Comparison of ENCODE assay signal across 8 mouse cellular contexts in genomic region chr4:58553631-58554358, GRCm38 (mm10). TPM values are rescaled to one million over a fixed set of nuclear protein-coding genes. Genes with fewer than 3 reads are reported as not detected.
A peak's percentile ranks its signal among the peaks of the same experiment; 100 is the strongest.
DNase-seq lines count a peak whose midpoint lies in the region; ATAC-seq lines count a peak whose summit lies in the region.

Lpar1 (minus strand) TSS chr4:58553898.

- H3K4me1 ChIP-seq in forebrain, embryonic 12.5 days: peaks cover 15% of the 10 kb centered on the region
- H3K4me1 ChIP-seq in hindbrain, embryonic 15.5 days (replicated peaks): peaks cover 12% of the 10 kb centered on the region; the same call in 1 of the 2 replicates

- peaks cover 8% of the 10 kb centered on the region; the same call in 1 of the 2 replicates for H3K27me3 ChIP-seq in forebrain, embryonic 12.5 days
- peaks cover 9% of the 10 kb centered on the region for H3K27me3 ChIP-seq in hindbrain, embryonic 15.5 days

- WGBS in forebrain, embryonic 12.5 days: 2% methylated on average over 19 of the region's 19 CpGs
- whole genome bisulfite sequencing in hindbrain, embryonic 15.5 days: 3% methylated on average over 19 of the region's 19 CpGs
- WGBS in macrophage (ENCODE audit: missing documents): 30% methylated on average over 19 of the region's 19 CpGs

- peak within 1 kb of the TSS; percentile 70 for H3K4me3 ChIP-seq in forebrain, embryonic 12.5 days (replicated peaks)
- H3K4me3 ChIP-seq in hindbrain, embryonic 15.5 days: peak within 1 kb of the TSS; percentile 82
- H3K4me3 ChIP-seq in macrophage (ENCODE audit: inconsistent target): peak within 1 kb of the TSS; percentile 26

- H3K9ac ChIP-seq in forebrain, embryonic 12.5 days: peak within 1 kb of the TSS; percentile 70
- H3K9ac ChIP-seq in hindbrain, embryonic 15.5 days: peak within 1 kb of the TSS; percentile 60

- peak within 1 kb of the TSS; percentile 86 for H3K4me2 ChIP-seq in forebrain, embryonic 12.5 days
- H3K4me2 ChIP-seq in hindbrain, embryonic 15.5 days: peak within 1 kb of the TSS; percentile 96

- DNase-seq in layer of hippocampus, adult 8-10 months (ENCODE audit: low spot score in 2 of 2): no peak
- DNase-seq in layer of hippocampus, postnatal 10 days (ENCODE audit: low spot score in 2 of 2): no peak
- DNase-seq in adrenal gland, adult 8-10 months: no peak
- DNase-seq in retina, embryonic 14.5 days (ENCODE audit: low spot score): no peak
- DNase-seq in c-Kit-positive CD71-positive TER-119-positive erythroid progenitor cells, embryonic 14.5 days (ENCODE audit: low spot score): no peak

- H3K27ac ChIP-seq in forebrain, embryonic 12.5 days: peak within 1 kb of the TSS; percentile 72
- 0 out of 2 replicates have a peak within 1 kb of the TSS, but pooled peaks have one; percentile 49 for H3K27ac ChIP-seq in hindbrain, embryonic 15.5 days (replicated peaks)
- H3K27ac ChIP-seq in macrophage: no peak within 1 kb of the TSS

- no peaks in the 10 kb centered on the region for H3K36me3 ChIP-seq in forebrain, embryonic 12.5 days (replicated peaks)
- no peaks in the 10 kb centered on the region for H3K36me3 ChIP-seq in hindbrain, embryonic 15.5 days
- H3K36me3 ChIP-seq in macrophage (ENCODE audit: inconsistent target): no peaks in the 10 kb centered on the region

- peak; percentile 64 for ATAC-seq in forebrain, embryonic 12.5 days (ENCODE audit: low FRiP score)
- peak; percentile 71 for ATAC-seq in hindbrain, embryonic 15.5 days (ENCODE audit: low FRiP score, low read depth)

- H3K9me3 ChIP-seq in forebrain, embryonic 12.5 days: no peaks in the 10 kb centered on the region
- no peaks in the 10 kb centered on the region for H3K9me3 ChIP-seq in hindbrain, embryonic 15.5 days

- H3K79me2 ChIP-seq in macrophage (ENCODE audit: inconsistent target): no peaks in the 10 kb centered on the region

RNA-seq across cellular contexts. Expression of gene Lpar1, which starts in this region (rescaled TPM):
- 10 to 100 TPM; 19.0 to 22.7 (median 22.1) TPM for total RNA-seq in layer of hippocampus, adult 8-10 months (2022)
- 1 to 10 TPM; 8.0 to 9.9 TPM for total RNA-seq in layer of hippocampus, postnatal 10 days (2021)
- total RNA-seq in adrenal gland, adult 8-10 months (2022): 10 to 100 TPM; 18.1 to 34.1 (median 27.7) TPM
- 45.9 and 50.2 TPM in 2 replicates for polyA plus RNA-seq in forebrain, embryonic 12.5 days (2016; fragmentation: Nextera tagmentation; extraction: Ambion mirVana)
- 20.4 and 23.2 TPM in 2 replicates for polyA plus RNA-seq in hindbrain, embryonic 15.5 days (2015; fragmentation: Nextera tagmentation; extraction: Ambion mirVana)
- total RNA-seq in macrophage (2018; cell fraction: chromatin; rRNA removed): 10 to 100 TPM in 3 of 26 experiments, 1 to 10 TPM in 17, under 1 TPM in 4, not detected in 2; 0.33 to 23.1 (median 3.6) TPM
- 10 to 100 TPM in 1 of 26 experiments, 1 to 10 TPM in 14, under 1 TPM in 11; 0.39 to 12.7 (median 2.7) TPM for total RNA-seq in macrophage (2018; cell fraction: cytosol; rRNA removed)
- 10 to 100 TPM in 8 of 26 experiments, 1 to 10 TPM in 15, under 1 TPM in 3; 0.69 to 27.2 (median 7.5) TPM for total RNA-seq in macrophage (2018; cell fraction: nucleus; rRNA removed)
- 0.41 to 1.8 TPM (median 0.47 TPM) in 3 replicates for polyA plus RNA-seq in macrophage (2018)

Comparison
In these comparisons a context has a peak if more than half of its experiments do, and no peak if none do; other contexts are left out.
1. H3K4me3 ChIP-seq: peak in every context shown above with its lines; median percentile 82 in hindbrain, embryonic 15.5 days; 70 in forebrain, embryonic 12.5 days; 26 in macrophage.